Comparison of ENCODE assay signal across 10 mouse cellular contexts in the genomic region with DNA sequence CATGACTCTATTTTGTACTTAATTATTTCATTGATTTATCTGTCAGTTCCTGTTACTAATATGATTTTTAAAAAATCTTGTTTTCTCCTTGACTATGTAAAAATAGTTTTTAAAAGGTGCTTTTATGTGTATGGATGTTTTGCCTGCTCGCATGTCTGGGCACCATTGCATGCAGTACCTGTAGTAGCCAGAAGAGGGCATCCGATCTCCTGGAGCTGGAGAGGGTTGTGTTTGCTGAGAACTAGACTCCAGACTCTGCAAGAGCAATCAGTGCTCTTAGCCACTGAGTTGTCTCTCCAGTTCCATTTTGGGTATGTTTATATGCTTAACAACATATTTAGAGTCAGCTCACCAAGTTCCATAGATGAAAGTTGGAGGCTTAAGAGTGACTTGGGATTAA. TPM values are rescaled to one million over a fixed set of nuclear protein-coding genes. Genes with fewer than 3 reads are reported as not detected.
DNase-seq lines count a peak whose midpoint lies in the region; ATAC-seq lines count a peak whose summit lies in the region.
"Had no signal": no experiment of that assay in that cellular context is flagged by ENCODE, and none has a peak within 500 bp of the region (broad histone marks: within the 10 kb centered on the region; RNA-seq: fewer than 3 reads in every experiment).

No protein-coding gene starts in this region.

- ATAC-seq in heart, embryonic 11.5 days (replicated peaks; ENCODE audit: insufficient number of reproducible peaks, low FRiP score, low TSS enrichment): no peak
- ATAC-seq in embryonic facial prominence, embryonic 11.5 days (replicated peaks; ENCODE audit: insufficient number of reproducible peaks, low FRiP score, low TSS enrichment, low read depth): no peak
- peak; percentile 86 for ATAC-seq in megakaryocyte, adult 5-6 weeks (ENCODE audit: poor library complexity, severe bottlenecking)

- no peaks in the 10 kb centered on the region for H3K9me3 ChIP-seq in heart, embryonic 11.5 days (replicated peaks; ENCODE audit: control insufficient read depth, low read length)
- H3K9me3 ChIP-seq in embryonic facial prominence, embryonic 11.5 days (replicated peaks; ENCODE audit: control insufficient read depth, low read length): no peaks in the 10 kb centered on the region

- H3K27ac ChIP-seq in heart, embryonic 11.5 days (ENCODE audit: low read depth, low read length): no peak overlapping the region
- H3K27ac ChIP-seq in embryonic facial prominence, embryonic 11.5 days (replicated peaks; ENCODE audit: low read depth, low read length): no peak overlapping the region

- DNase-seq in heart, adult 11 months: peak; percentile 42
- DNase-seq in B cell, adult 2 months: peak; percentile 76 to 77
- peak; percentile 33 for DNase-seq in adrenal gland, adult 2 months
- peak; percentile 70 for DNase-seq in embryonic facial prominence, embryonic 11.5 days (ENCODE audit: low spot score)
- peak; percentile 70 for DNase-seq in layer of hippocampus, adult 11-12 months (ENCODE audit: low spot score)
- DNase-seq in thymus, postnatal 36 days: peak; percentile 35 to 37

- no peaks in the 10 kb centered on the region for H3K27me3 ChIP-seq in heart, embryonic 11.5 days (ENCODE audit: control insufficient read depth, insufficient read depth, low read length)
- H3K27me3 ChIP-seq in embryonic facial prominence, embryonic 11.5 days (ENCODE audit: control insufficient read depth, insufficient read depth, low read length): no peaks in the 10 kb centered on the region

- H3K4me2 ChIP-seq in heart, embryonic 11.5 days: no peak overlapping the region
- H3K4me2 ChIP-seq in embryonic facial prominence, embryonic 11.5 days (ENCODE audit: low read depth, low read length): no peak overlapping the region

- H3K4me3 ChIP-seq in heart, embryonic 11.5 days (ENCODE audit: low read depth, low read length): no peak overlapping the region
- no peak overlapping the region for H3K4me3 ChIP-seq in embryonic facial prominence, embryonic 11.5 days (ENCODE audit: low read depth, low read length)
- H3K4me3 ChIP-seq: erythroblast, embryonic 14.5 days had no signal

- WGBS in heart, embryonic 11.5 days (ENCODE audit: insufficient replicate concordance): 11% methylated on average over 2 of the region's 2 CpGs
- 10% methylated on average over 2 of the region's 2 CpGs for WGBS in embryonic facial prominence, embryonic 11.5 days

- H3K9ac ChIP-seq in heart, embryonic 11.5 days (ENCODE audit: low read depth, low read length): no peak overlapping the region
- H3K9ac ChIP-seq in embryonic facial prominence, embryonic 11.5 days (replicated peaks; ENCODE audit: low read length): no peak overlapping the region

- H3K4me1 ChIP-seq in heart, embryonic 11.5 days (ENCODE audit: control insufficient read depth, insufficient read depth, low read length): no peaks in the 10 kb centered on the region
- H3K4me1 ChIP-seq in embryonic facial prominence, embryonic 11.5 days (ENCODE audit: control insufficient read depth, insufficient read depth, low read length): no peaks in the 10 kb centered on the region

- no peaks in the 10 kb centered on the region for H3K36me3 ChIP-seq in heart, embryonic 11.5 days (ENCODE audit: control insufficient read depth, insufficient read depth, low read length)
- no peaks in the 10 kb centered on the region for H3K36me3 ChIP-seq in embryonic facial prominence, embryonic 11.5 days (replicated peaks; ENCODE audit: control insufficient read depth, insufficient read depth, low read depth, low read length)

RNA-seq across cellular contexts. Expression of gene Olfr62, which starts 13.5 kb away (rescaled TPM):
- not detected in 2 replicates for polyA plus RNA-seq in heart, embryonic 11.5 days (2014; fragmentation: Nextera tagmentation; extraction: Ambion mirVana)
- total RNA-seq in adrenal gland, adult 2 months (2021): not detected
- polyA plus RNA-seq in adrenal gland, adult 2 months (2012; rRNA removed): not detected in 2 replicates
- not detected in 2 replicates for polyA plus RNA-seq in embryonic facial prominence, embryonic 11.5 days (2014; fragmentation: Nextera tagmentation; extraction: Ambion mirVana)
- not detected in 2 replicates for total RNA-seq in megakaryocyte, adult 5-6 weeks (2015)
- total RNA-seq in megakaryocyte, adult 5-6 weeks (2017): not detected in 2 replicates
- polyA plus RNA-seq: erythroblast, embryonic 14.5 days; lung, embryonic 16.5 days had no signal

RNA-seq across cellular contexts. Expression of gene Ebna1bp2, which starts 24.6 kb away (rescaled TPM):
- 106 and 111 TPM in 2 replicates for polyA plus RNA-seq in heart, embryonic 11.5 days (2014; fragmentation: Nextera tagmentation; extraction: Ambion mirVana)
- 10 to 100 TPM; 78.5 to 82.0 TPM for total RNA-seq in adrenal gland, adult 2 months (2021)
- polyA plus RNA-seq in adrenal gland, adult 2 months (2012; rRNA removed): 6.1 and 10.3 TPM in 2 replicates
- 180 and 191 TPM in 2 replicates for polyA plus RNA-seq in embryonic facial prominence, embryonic 11.5 days (2014; fragmentation: Nextera tagmentation; extraction: Ambion mirVana)
- total RNA-seq in megakaryocyte, adult 5-6 weeks (2015): 54.9 and 61.9 TPM in 2 replicates
- total RNA-seq in megakaryocyte, adult 5-6 weeks (2017): 46.8 and 63.7 TPM in 2 replicates

RNA-seq across cellular contexts. Expression of gene Cfap57, which starts 24.7 kb away (rescaled TPM):
- polyA plus RNA-seq in heart, embryonic 11.5 days (2014; fragmentation: Nextera tagmentation; extraction: Ambion mirVana): 1.2 and 1.5 TPM in 2 replicates
- under 1 TPM in 1 of 2 experiments, not detected in 1; 0.06 TPM for total RNA-seq in adrenal gland, adult 2 months (2021)
- not detected in 2 replicates for polyA plus RNA-seq in adrenal gland, adult 2 months (2012; rRNA removed)
- 0.42 and 0.79 TPM in 2 replicates for polyA plus RNA-seq in embryonic facial prominence, embryonic 11.5 days (2014; fragmentation: Nextera tagmentation; extraction: Ambion mirVana)
- not detected in 2 replicates for total RNA-seq in megakaryocyte, adult 5-6 weeks (2015)
- 0.16 and 0.18 TPM in 2 replicates for total RNA-seq in megakaryocyte, adult 5-6 weeks (2017)

RNA-seq across cellular contexts. Expression of gene Olfr1342, which starts 47.3 kb away (rescaled TPM):
- not detected in 2 replicates for polyA plus RNA-seq in heart, embryonic 11.5 days (2014; fragmentation: Nextera tagmentation; extraction: Ambion mirVana)
- not detected for total RNA-seq in adrenal gland, adult 2 months (2021)
- not detected in 2 replicates for polyA plus RNA-seq in adrenal gland, adult 2 months (2012; rRNA removed)
- polyA plus RNA-seq in embryonic facial prominence, embryonic 11.5 days (2014; fragmentation: Nextera tagmentation; extraction: Ambion mirVana): 0.33 TPM in 1 of 2 replicates, not detected in the other
- total RNA-seq in megakaryocyte, adult 5-6 weeks (2015): not detected in 2 replicates
- total RNA-seq in megakaryocyte, adult 5-6 weeks (2017): not detected in 2 replicates
- polyA plus RNA-seq: erythroblast, embryonic 14.5 days had no signal

RNA-seq across cellular contexts. Expression of gene Olfr1341, which starts 58.1 kb away (rescaled TPM):
- polyA plus RNA-seq in heart, embryonic 11.5 days (2014; fragmentation: Nextera tagmentation; extraction: Ambion mirVana): not detected in 2 replicates
- not detected for total RNA-seq in adrenal gland, adult 2 months (2021)
- polyA plus RNA-seq in adrenal gland, adult 2 months (2012; rRNA removed): not detected in 2 replicates
- 0.08 TPM in 2 replicates for polyA plus RNA-seq in embryonic facial prominence, embryonic 11.5 days (2014; fragmentation: Nextera tagmentation; extraction: Ambion mirVana)
- total RNA-seq in megakaryocyte, adult 5-6 weeks (2015): not detected in 2 replicates
- not detected in 2 replicates for total RNA-seq in megakaryocyte, adult 5-6 weeks (2017)
- polyA plus RNA-seq: erythroblast, embryonic 14.5 days; lung, embryonic 16.5 days had no signal
